Mouse (Mus musculus): Measurements from ENCODE around the gene Trip12. TPM values are rescaled to one million over a fixed set of nuclear protein-coding genes. Genes with fewer than 3 reads are reported as not detected.

The Trip12 gene
- polyA plus RNA-seq, 1 experiment = 41.7 TPM

GRCm38 (mm10) chr1:84694688-84695474, 145.4 kb downstream of the Trip12 start:
- no peaks in the 10 kb centered on the region for H3K79me3 ChIP-seq (ENCODE audit: low read depth)
- H3K27me3 ChIP-seq (ENCODE audit: control insufficient read depth, insufficient read depth, insufficient read length) = no peaks in the 10 kb centered on the region
- no peaks in the 10 kb centered on the region for H3K36me3 ChIP-seq (ENCODE audit: control insufficient read depth, insufficient read depth)
- H3K79me2 ChIP-seq (ENCODE audit: control insufficient read depth, insufficient read depth) = no peaks in the 10 kb centered on the region
- H3ac ChIP-seq (ENCODE audit: control insufficient read depth, insufficient read length, low read depth) = no peak overlapping the region
- no peak for TF ChIP-seq USF1 (IDR thresholded peaks at IDR 0.05; ENCODE audit: low read depth)
- H3K4me3 ChIP-seq (ENCODE audit: insufficient read depth, poor library complexity, severe bottlenecking) = no peak overlapping the region

- no peak overlapping the region for H3ac ChIP-seq (ENCODE audit: control insufficient read depth, insufficient read length, low read depth)
- no peaks in the 10 kb centered on the region for H3K36me3 ChIP-seq (ENCODE audit: control insufficient read depth, insufficient read depth)
- TF ChIP-seq MYOD1 (IDR thresholded peaks at IDR 0.05; ENCODE audit: control insufficient read depth, insufficient read length, low read depth) (no peak), MAX (IDR thresholded peaks at IDR 0.05) (no peak), CTCF (IDR thresholded peaks at IDR 0.05; ENCODE audit: control insufficient read depth, insufficient read depth, insufficient read length) (no peak)
- no peaks in the 10 kb centered on the region for H3K79me2 ChIP-seq (ENCODE audit: control insufficient read depth, insufficient read depth)
- H3K79me3 ChIP-seq (ENCODE audit: low read depth) = no peaks in the 10 kb centered on the region
- no peak overlapping the region for H3K4me3 ChIP-seq (ENCODE audit: insufficient read depth, poor library complexity, severe bottlenecking)
- H3K27me3 ChIP-seq (ENCODE audit: control insufficient read depth, insufficient read depth, insufficient read length) = no peaks in the 10 kb centered on the region
Observed at GRCm38 (mm10) chr1:84677910-84678309, 162.4 kb downstream of the Trip12 start.

Small RNAs within 50 kb of the gene (microRNA-seq; reads per million reads assigned to microRNA genes)
- 0.52 reads per million, percentile 9 among the genes with 10 or more reads in this experiment for gene Mir5126 (ENCODE audit: borderline microRNAs expressed)

Other genes with a start within 250 kb of the Trip12 start
- gene Dner, start 144.3 kb downstream of the Trip12 start, polyA plus RNA-seq (2012; fragmentation: generic; extraction: Trizol) = 0.04 TPM
- 6.8 TPM for gene Fbxo36, start 675 bp downstream of the Trip12 start, polyA plus RNA-seq (2012; fragmentation: generic; extraction: Trizol)
- gene Slc16a14, start 94.6 kb upstream of the Trip12 start, polyA plus RNA-seq (2012; fragmentation: generic; extraction: Trizol) = 0.02 TPM